Mouse (Mus musculus) neural tube, embryonic 14.5 days (tissue): ENCODE measurements at regions not wholly inside any gene's neighbourhood (a gene's known extent, or its start where the extent isn't known, plus 50 kb on each side); places are given as distances from the start of the nearest gene placed in this dataset.

Source experiments
- ATAC-seq: fragments of 200-750 bp; cut with Nextera tagmentation; 2 replicates; pipeline ENCODE4 v1.8.0; 2017; ENCODE audit warnings: low read depth, mild to moderate bottlenecking, moderate TSS enrichment, moderate library complexity
- H3K27ac ChIP-seq: fragments of 300-500 bp; sonication (generic); 2 replicates; pipeline ENCODE4 v1.5.1; 2014; ENCODE audit warnings: low read depth, mild to moderate bottlenecking, control low read depth, low read length, moderate library complexity, mixed read lengths
- H3K27me3 ChIP-seq: fragments of 300-500 bp; sonication (generic); 2 replicates; pipeline ENCODE4 v1.6.1; 2014; ENCODE audit warnings: low read length; ENCODE audit not compliant: control insufficient read depth, insufficient read depth
- H3K36me3 ChIP-seq: fragments of 300-500 bp; sonication (generic); 2 replicates; pipeline ENCODE4 v1.6.1; 2014; ENCODE audit warnings: low read length, mixed read lengths; ENCODE audit not compliant: control insufficient read depth, insufficient read depth
- H3K4me1 ChIP-seq: fragments of 300-500 bp; sonication (generic); 2 replicates; pipeline ENCODE4 v1.6.1; 2014; ENCODE audit warnings: low read length; ENCODE audit not compliant: control insufficient read depth, insufficient read depth
- H3K4me2 ChIP-seq: fragments of 300-500 bp; sonication (generic); 2 replicates; pipeline ENCODE4 v1.6.1; 2014; ENCODE audit warnings: mild to moderate bottlenecking, low read depth, low read length, control low read depth
- H3K4me3 ChIP-seq: fragments of 300-500 bp; sonication (generic); 2 replicates; pipeline ENCODE4 v1.5.1; 2014; ENCODE audit warnings: low read depth, low read length, control low read depth, mixed read lengths
- H3K9ac ChIP-seq: fragments of 300-500 bp; sonication (generic); replicated peaks from 2 replicates; pipeline ENCODE4 v1.6.1; 2014; ENCODE audit warnings: low read depth, mild to moderate bottlenecking, control low read depth, low read length, mixed read lengths
- H3K9me3 ChIP-seq: fragments of 300-500 bp; sonication (generic); 2 replicates; pipeline ENCODE4 v1.6.1; 2016; ENCODE audit warnings: low read length; ENCODE audit not compliant: control insufficient read depth
- WGBS: fragments of 180-500 bp; shearing (Covaris S2); extraction: QIAGEN DNeasy Blood & Tissue Kit; methylation state at CpG from one replicate; pipeline ENCODE4 v1.1.7; 2014; 5-methylcytosine and 5-hydroxymethylcytosine counted together

GRCm38 (mm10) chr14:111553891-111554290, 121.0 kb upstream of the Slitrk5 start:
- no peak overlapping the region for H3K4me3 ChIP-seq
- no peaks in the 10 kb centered on the region for H3K9me3 ChIP-seq
- H3K36me3 ChIP-seq, result no peaks in the 10 kb centered on the region
- H3K27ac ChIP-seq, result no peak overlapping the region
- 93% methylated on average over 4 of the region's 4 CpGs for WGBS
- H3K4me2 ChIP-seq, result no peak overlapping the region
- no peaks in the 10 kb centered on the region for H3K27me3 ChIP-seq
- H3K4me1 ChIP-seq, result no peaks in the 10 kb centered on the region
- no peak overlapping the region for H3K9ac ChIP-seq
- ATAC-seq, result no peak

GRCm38 (mm10) chr14:111569331-111569839, 105.5 kb upstream of the Slitrk5 start:
- Histone ChIP-seq H3K36me3 (no peaks in the 10 kb centered on the region), H3K9ac (no peak overlapping the region), H3K27me3 (no peaks in the 10 kb centered on the region), H3K4me2 (no peak overlapping the region), H3K4me1 (no peaks in the 10 kb centered on the region), H3K9me3 (no peaks in the 10 kb centered on the region), H3K27ac (no peak overlapping the region), H3K4me3 (no peak overlapping the region)
- ATAC-seq, result no peak

- Histone ChIP-seq H3K27me3 (no peaks in the 10 kb centered on the region), H3K9me3 (no peaks in the 10 kb centered on the region), H3K4me1 (no peaks in the 10 kb centered on the region), H3K36me3 (no peaks in the 10 kb centered on the region), H3K27ac (no peak overlapping the region), H3K4me2 (no peak overlapping the region), H3K4me3 (no peak overlapping the region), H3K9ac (no peak overlapping the region)
- no peak for ATAC-seq
Observed at GRCm38 (mm10) chr14:111577470-111577869, 97.4 kb upstream of the Slitrk5 start.

- H3K9me3 ChIP-seq, result no peaks in the 10 kb centered on the region
- no peaks in the 10 kb centered on the region for H3K27me3 ChIP-seq
- H3K36me3 ChIP-seq, result no peaks in the 10 kb centered on the region
- no peak overlapping the region for H3K27ac ChIP-seq
- WGBS, result 83% methylated on average over 6 of the region's 6 CpGs
- no peak overlapping the region for H3K4me2 ChIP-seq
- H3K9ac ChIP-seq, result no peak overlapping the region
- ATAC-seq, result no peak
- no peak overlapping the region for H3K4me3 ChIP-seq
- no peaks in the 10 kb centered on the region for H3K4me1 ChIP-seq
Observed at GRCm38 (mm10) chr14:111583076-111583475, 91.8 kb upstream of the Slitrk5 start.

- Histone ChIP-seq H3K4me2 (no peak overlapping the region), H3K27ac (no peak overlapping the region), H3K36me3 (no peaks in the 10 kb centered on the region), H3K4me3 (no peak overlapping the region), H3K9ac (no peak overlapping the region), H3K27me3 (no peaks in the 10 kb centered on the region), H3K4me1 (no peaks in the 10 kb centered on the region), H3K9me3 (no peaks in the 10 kb centered on the region)
- peak; percentile 70; the same call in 1 of the 2 replicates for ATAC-seq
- WGBS, result 85% methylated on average over 1 of the region's 1 CpGs
Observed at GRCm38 (mm10) chr14:111616824-111617223, 58.1 kb upstream of the Slitrk5 start.

- Histone ChIP-seq H3K9me3 (no peaks in the 10 kb centered on the region), H3K9ac (no peak overlapping the region), H3K36me3 (no peaks in the 10 kb centered on the region), H3K27me3 (no peaks in the 10 kb centered on the region), H3K4me1 (no peaks in the 10 kb centered on the region), H3K27ac (no peak overlapping the region), H3K4me2 (no peak overlapping the region), H3K4me3 (no peak overlapping the region)
- WGBS, result 73% methylated on average over 2 of the region's 2 CpGs
- no peak for ATAC-seq
Observed at GRCm38 (mm10) chr14:111620821-111621220, 54.1 kb upstream of the Slitrk5 start.
